Mouse (Mus musculus): ENCODE measurements at regions not wholly inside any gene's neighbourhood (a gene's known extent, or its start where the extent isn't known, plus 50 kb on each side); places are given as distances from the start of the nearest gene placed in this dataset.
"Not testable (repeated sequence)": the region's sequence is repeated elsewhere in the genome, so short reads cannot be mapped to it uniquely, and the experiment has no call there.

GRCm38 (mm10) chr19:19750069-19750599 lies 639.1 kb upstream of the Rorb start:
- DNase-seq = not testable (repeated sequence)

GRCm38 (mm10) chr19:19747821-19748488 lies 637.0 kb upstream of the Rorb start:
- DNase-seq = no peak

- DNase-seq = no peak
Measured at GRCm38 (mm10) chr19:19719939-19720338, 608.9 kb upstream of the Rorb start.

Measured in cerebellum, adult 11 months (tissue).